Mouse (Mus musculus): ENCODE data around the gene Peli1.
"Not testable (repeated sequence)": the region's sequence is repeated elsewhere in the genome, so short reads cannot be mapped to it uniquely, and the experiment has no call there.

Gene Peli1

GRCm38 (mm10) chr11:21153111-21153510 is 62.0 kb downstream of the Peli1 start:
- DNase-seq (ENCODE audit: low spot score): no peak

GRCm38 (mm10) chr11:21157595-21157994 is 66.5 kb downstream of the Peli1 start:
- DNase-seq (ENCODE audit: low spot score): no peak

- DNase-seq (ENCODE audit: low spot score): no peak
Observed at GRCm38 (mm10) chr11:21162093-21162492, 71.0 kb downstream of the Peli1 start.

- DNase-seq (ENCODE audit: low spot score): no peak
Observed at GRCm38 (mm10) chr11:21163143-21163542, 72.1 kb downstream of the Peli1 start.

- no peak for DNase-seq (ENCODE audit: low spot score)
Observed at GRCm38 (mm10) chr11:21163673-21164072, 72.6 kb downstream of the Peli1 start.

- DNase-seq (ENCODE audit: low spot score): no peak
Observed at GRCm38 (mm10) chr11:21164312-21164993, 73.4 kb downstream of the Peli1 start.

- DNase-seq (ENCODE audit: low spot score): no peak
Observed at GRCm38 (mm10) chr11:21164994-21165560, 74.0 kb downstream of the Peli1 start.

- DNase-seq (ENCODE audit: low spot score): no peak
Observed at GRCm38 (mm10) chr11:21166495-21167096, 75.5 kb downstream of the Peli1 start.

- no peak for DNase-seq (ENCODE audit: low spot score)
Observed at GRCm38 (mm10) chr11:21168828-21169607, 77.9 kb downstream of the Peli1 start.

- not testable (repeated sequence) for DNase-seq (ENCODE audit: low spot score)
Observed at GRCm38 (mm10) chr11:21169608-21169860, 78.4 kb downstream of the Peli1 start.

GRCm38 (mm10) chr11:21172281-21172680 is 81.2 kb downstream of the Peli1 start:
- no peak for DNase-seq (ENCODE audit: low spot score)

GRCm38 (mm10) chr11:21173926-21174325 is 82.8 kb downstream of the Peli1 start:
- DNase-seq (ENCODE audit: low spot score): no peak

- no peak for DNase-seq (ENCODE audit: low spot score)
Observed at GRCm38 (mm10) chr11:21174396-21174795, 83.3 kb downstream of the Peli1 start.

- no peak for DNase-seq (ENCODE audit: low spot score)
Observed at GRCm38 (mm10) chr11:21175063-21175462, 84.0 kb downstream of the Peli1 start.

GRCm38 (mm10) chr11:21176491-21176890 is 85.4 kb downstream of the Peli1 start:
- no peak for DNase-seq (ENCODE audit: low spot score)

GRCm38 (mm10) chr11:21178343-21178742 is 87.3 kb downstream of the Peli1 start:
- no peak for DNase-seq (ENCODE audit: low spot score)

- no peak for DNase-seq (ENCODE audit: low spot score)
Observed at GRCm38 (mm10) chr11:21178998-21179645, 88.0 kb downstream of the Peli1 start.

- DNase-seq (ENCODE audit: low spot score): not testable (repeated sequence)
Observed at GRCm38 (mm10) chr11:21179873-21180272, 88.8 kb downstream of the Peli1 start.

- DNase-seq (ENCODE audit: low spot score): no peak
Observed at GRCm38 (mm10) chr11:21180650-21181049, 89.6 kb downstream of the Peli1 start.

GRCm38 (mm10) chr11:21181616-21182015 is 90.5 kb downstream of the Peli1 start:
- DNase-seq (ENCODE audit: low spot score): no peak

GRCm38 (mm10) chr11:21182709-21183108 is 91.6 kb downstream of the Peli1 start:
- DNase-seq (ENCODE audit: low spot score): no peak

GRCm38 (mm10) chr11:21191821-21192220 is 100.7 kb downstream of the Peli1 start:
- not testable (repeated sequence) for DNase-seq (ENCODE audit: low spot score)
